Mouse (Mus musculus): ENCODE measurements at regions not wholly inside any gene's neighbourhood (a gene's known extent, or its start where the extent isn't known, plus 50 kb on each side); places are given as distances from the start of the nearest gene placed in this dataset.

DNA sequence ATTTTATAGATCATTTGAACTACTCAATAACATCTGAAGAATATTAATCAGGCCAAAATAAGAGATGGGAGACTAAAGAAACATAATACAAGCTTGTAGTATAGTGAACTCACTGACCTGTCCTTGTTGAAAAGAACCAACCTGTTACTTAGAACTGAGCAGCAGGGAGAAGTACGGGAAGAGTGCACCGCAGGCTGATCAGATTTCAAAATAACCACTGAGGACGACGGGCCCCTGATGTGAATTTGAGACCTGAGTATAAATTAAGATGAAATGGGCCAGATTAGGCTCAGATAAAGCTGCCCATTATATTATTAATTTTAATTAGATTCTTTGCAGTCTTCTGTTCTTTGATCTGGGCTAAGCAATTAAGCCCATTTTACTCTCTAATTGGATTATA lies 391.2 kb upstream of the Tyrp1 start:
- DNase-seq (ENCODE audit: low read depth), result no peak

DNA sequence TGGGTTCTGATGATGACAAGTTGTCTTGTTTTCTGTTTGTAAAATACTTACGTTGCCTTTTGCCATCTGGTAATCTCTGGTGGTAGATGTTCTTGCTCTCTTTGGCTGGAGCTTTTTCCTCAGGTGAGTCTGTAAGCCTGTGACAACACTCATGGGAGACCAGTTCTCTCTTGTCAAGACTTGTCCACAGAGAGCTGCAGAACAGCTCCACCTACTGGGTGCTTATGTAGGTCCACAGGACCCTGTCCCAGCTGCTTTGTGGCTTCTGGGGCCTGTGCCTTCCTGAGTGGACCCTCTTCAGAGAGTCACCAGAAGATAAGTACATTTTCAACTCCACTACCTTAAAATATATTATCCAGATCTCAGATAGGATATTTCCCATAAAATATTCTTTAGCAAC lies 370.3 kb upstream of the Tyrp1 start:
- no peak for DNase-seq (ENCODE audit: low read depth)

- no peak for DNase-seq (ENCODE audit: low read depth)
These were observed 358.0 kb upstream of the Tyrp1 start for GRCm38 (mm10) chr4:80475736-80476478.

DNA sequence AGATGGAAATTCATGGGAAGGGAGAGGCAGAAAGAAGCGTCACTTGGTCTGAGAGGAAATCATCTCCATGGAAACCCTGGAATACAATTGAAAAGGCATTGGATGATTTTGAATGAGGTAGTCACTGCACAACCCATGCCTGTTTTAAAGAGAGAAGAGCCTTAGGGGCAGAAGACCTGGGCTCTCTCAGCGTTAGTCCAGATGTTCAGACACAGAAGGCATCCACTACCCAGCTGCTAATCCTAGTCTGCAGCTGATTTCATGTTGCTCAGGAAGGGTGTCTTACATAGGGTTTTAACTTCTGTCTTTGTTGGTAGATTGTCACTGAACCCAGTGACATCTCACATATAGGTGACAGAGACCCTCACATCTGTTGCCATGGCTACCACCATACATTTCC lies 318.8 kb upstream of the Tyrp1 start:
- no peak for DNase-seq (ENCODE audit: low read depth)

- peak; percentile 13 for DNase-seq (ENCODE audit: low read depth)
These were observed 316.2 kb upstream of the Tyrp1 start for GRCm38 (mm10) chr4:80517476-80518285.

DNA sequence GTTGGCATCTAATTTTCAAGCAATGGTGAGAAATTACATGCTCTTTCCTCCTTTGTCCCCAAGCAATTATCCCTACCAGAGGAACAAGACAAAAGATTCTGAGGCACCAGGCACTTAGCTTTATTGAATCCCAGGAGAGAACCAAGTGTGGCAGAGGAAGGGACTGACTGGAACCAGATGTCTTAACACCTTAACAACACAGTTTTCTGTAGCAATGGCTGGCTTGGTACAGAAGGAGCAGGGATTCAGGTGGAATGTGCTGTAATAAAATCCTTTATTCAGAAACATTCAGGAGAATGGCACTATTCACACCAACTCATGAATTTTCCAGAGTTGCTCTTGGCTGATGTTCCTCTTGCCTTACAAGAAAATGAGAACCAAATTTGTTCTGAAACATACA lies 315.3 kb upstream of the Tyrp1 start:
- DNase-seq (ENCODE audit: low read depth), result no peak

DNA sequence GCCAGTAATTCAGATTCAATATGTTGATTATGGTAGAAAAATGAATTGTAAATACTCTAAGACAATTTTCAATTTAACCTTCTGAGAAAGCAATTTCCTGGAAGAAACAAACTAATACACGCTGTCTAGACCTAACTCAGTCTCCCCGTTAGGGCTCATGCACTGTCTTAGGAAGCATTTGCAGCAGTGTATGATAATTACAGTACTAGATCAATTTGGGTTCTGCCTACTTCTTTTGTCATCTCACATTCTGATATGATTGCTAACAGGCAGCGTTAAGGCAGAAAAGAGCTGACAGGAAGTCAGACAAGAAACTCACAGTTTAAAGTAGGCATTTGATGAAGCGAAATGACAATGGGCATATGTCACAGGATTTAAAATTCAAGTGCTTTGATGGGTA lies 294.1 kb upstream of the Tyrp1 start:
- DNase-seq (ENCODE audit: low read depth), result no peak

- no peak for DNase-seq (ENCODE audit: low read depth)
These were observed 288.8 kb upstream of the Tyrp1 start for GRCm38 (mm10) chr4:80545086-80545485.

DNA sequence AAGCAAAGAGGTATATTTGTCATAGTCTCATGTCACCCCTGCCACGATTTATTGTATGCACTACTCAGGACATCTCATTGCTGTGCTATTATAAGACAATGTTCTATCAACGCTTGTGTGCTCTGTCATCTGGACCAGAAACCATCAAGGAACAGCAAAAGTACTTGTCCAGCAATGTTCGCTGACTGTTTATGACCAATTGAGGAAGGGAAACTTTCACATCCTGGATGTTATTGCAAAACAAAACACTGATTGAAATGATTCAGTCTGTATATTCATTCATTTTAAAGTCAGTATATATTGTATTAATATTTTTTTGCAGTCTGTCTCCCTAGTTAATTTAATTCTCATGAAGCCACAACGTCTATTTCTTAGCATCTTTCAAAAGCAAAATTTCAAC lies 244.5 kb upstream of the Tyrp1 start:
- DNase-seq (ENCODE audit: low read depth), result no peak

DNA sequence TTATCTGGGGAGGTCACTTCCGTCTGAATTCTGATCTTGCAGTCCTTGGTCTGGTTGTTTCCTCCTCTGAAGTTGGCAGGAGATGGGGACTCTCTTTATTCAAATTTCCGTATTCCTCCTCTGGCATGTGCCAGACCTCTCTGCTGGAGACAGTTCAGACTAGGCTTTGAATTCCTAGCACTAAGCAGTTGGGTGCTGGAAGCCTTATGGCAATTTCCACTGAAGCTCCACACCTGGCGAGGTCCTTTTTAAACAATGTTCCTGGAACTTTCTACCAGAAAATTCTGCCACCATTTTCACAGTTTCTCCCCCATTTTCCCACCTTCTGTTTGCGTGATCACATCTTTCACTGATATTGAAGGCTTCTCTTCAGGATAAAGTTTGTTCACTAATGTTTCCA lies 205.7 kb upstream of the Tyrp1 start:
- DNase-seq (ENCODE audit: low read depth), result no peak

GRCm38 (mm10) chr4:80629251-80629650 lies 204.7 kb upstream of the Tyrp1 start:
- DNase-seq (ENCODE audit: low read depth), result no peak

GRCm38 (mm10) chr4:80630260-80630659 lies 203.7 kb upstream of the Tyrp1 start:
- no peak for DNase-seq (ENCODE audit: low read depth)

DNA sequence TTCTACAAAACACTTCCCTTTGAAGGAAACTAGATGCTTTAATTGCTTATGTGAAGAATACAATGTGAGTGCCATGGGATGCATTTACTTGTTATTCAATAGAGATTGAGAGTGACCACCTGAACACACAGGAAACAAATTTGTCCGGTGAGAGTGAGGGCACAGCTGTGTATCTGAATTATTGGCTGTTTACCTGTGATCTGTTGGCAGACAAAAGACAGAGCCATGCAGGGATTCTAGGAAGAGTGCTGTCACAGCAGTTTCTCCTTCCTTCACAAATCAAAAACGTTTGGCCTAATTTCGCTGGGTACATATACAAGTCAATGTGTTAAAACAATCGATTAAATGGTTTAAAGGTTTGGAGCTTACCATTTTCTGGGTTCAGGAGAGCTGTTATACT lies 202.9 kb upstream of the Tyrp1 start:
- no peak for DNase-seq (ENCODE audit: low read depth)

- no peak for DNase-seq (ENCODE audit: low read depth)
These were observed 202.5 kb upstream of the Tyrp1 start for GRCm38 (mm10) chr4:80631441-80631840.

DNA sequence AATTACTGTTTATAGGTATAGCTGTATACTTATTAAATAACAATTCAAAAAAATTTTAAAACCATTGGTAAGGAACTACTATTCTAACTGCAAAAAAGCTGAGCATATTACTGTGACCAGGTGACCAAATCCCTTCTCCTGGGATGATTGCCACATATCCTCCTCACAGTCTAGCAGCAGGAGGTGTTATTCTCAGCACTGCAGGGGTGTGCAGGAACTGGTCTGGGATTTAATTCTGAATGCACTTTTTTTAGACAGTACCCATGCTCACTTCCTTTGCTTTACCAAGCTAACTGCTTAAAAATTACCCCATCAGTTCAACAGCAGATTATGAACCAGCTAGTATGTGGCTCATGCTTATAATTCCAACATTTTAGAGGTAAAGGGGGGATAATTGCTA lies 195.5 kb upstream of the Tyrp1 start:
- no peak for DNase-seq (ENCODE audit: low read depth)

All from c-Kit-positive CD71-negative TER-119-negative erythroid progenitor cells, embryonic 14.5 days (primary cell).